Mouse (Mus musculus) right cerebral cortex, postnatal 36 days (tissue): ENCODE results near the gene Edil3.
A peak's percentile ranks its signal among the peaks of the same experiment; 100 is the strongest.
"Not testable (repeated sequence)": the region's sequence is repeated elsewhere in the genome, so short reads cannot be mapped to it uniquely, and the experiment has no call there.

Experiments used
- DNase-seq, 2 experiments: peaks; one replicate each; pipeline ENCODE4 v3.0.0; 2022; ENCODE audit warnings: low spot score in 2 of 2, mixed read lengths in 1 of 2

Gene Edil3

GRCm38 (mm10) chr13:88972355-88972754 lies 151.1 kb downstream of the Edil3 start:
- no peak for DNase-seq

- DNase-seq: no peak
Observed at GRCm38 (mm10) chr13:89007696-89008427, 186.6 kb downstream of the Edil3 start.

- DNase-seq: no peak
Observed at GRCm38 (mm10) chr13:89012500-89012899, 191.2 kb downstream of the Edil3 start.

- DNase-seq: no peak
Observed at GRCm38 (mm10) chr13:89029817-89030539, 208.7 kb downstream of the Edil3 start.

GRCm38 (mm10) chr13:89035711-89036110 lies 214.4 kb downstream of the Edil3 start:
- DNase-seq: no peak

GRCm38 (mm10) chr13:89041495-89041894 lies 220.2 kb downstream of the Edil3 start:
- DNase-seq: no peak

- not testable (repeated sequence) for DNase-seq
Observed at GRCm38 (mm10) chr13:89070132-89070531, 248.9 kb downstream of the Edil3 start.

- no peak for DNase-seq
Observed at GRCm38 (mm10) chr13:89076212-89076611, 254.9 kb downstream of the Edil3 start.

- DNase-seq: no peak
Observed at GRCm38 (mm10) chr13:89105889-89106288, 284.6 kb downstream of the Edil3 start.

- no peak for DNase-seq
Observed at GRCm38 (mm10) chr13:89117551-89117950, 296.3 kb downstream of the Edil3 start.

- no peak for DNase-seq
Observed at GRCm38 (mm10) chr13:89119809-89120208, 298.5 kb downstream of the Edil3 start.

- no peak for DNase-seq
Observed at GRCm38 (mm10) chr13:89122511-89123253, 301.4 kb downstream of the Edil3 start.

- DNase-seq: no peak
Observed at GRCm38 (mm10) chr13:89123396-89123795, 302.1 kb downstream of the Edil3 start.

- DNase-seq: peak; percentile 5 to 13
Observed at GRCm38 (mm10) chr13:89146056-89146547, 324.8 kb downstream of the Edil3 start.

GRCm38 (mm10) chr13:89151878-89152277 lies 330.6 kb downstream of the Edil3 start:
- DNase-seq: no peak

GRCm38 (mm10) chr13:89167960-89168359 lies 346.7 kb downstream of the Edil3 start:
- DNase-seq: no peak

GRCm38 (mm10) chr13:89170040-89170439 lies 348.8 kb downstream of the Edil3 start:
- no peak for DNase-seq

GRCm38 (mm10) chr13:89175154-89175553 lies 353.9 kb downstream of the Edil3 start:
- DNase-seq: no peak

GRCm38 (mm10) chr13:89189051-89189450 lies 367.8 kb downstream of the Edil3 start:
- DNase-seq: no peak

GRCm38 (mm10) chr13:89197019-89197418 lies 375.7 kb downstream of the Edil3 start:
- no peak for DNase-seq

GRCm38 (mm10) chr13:89199275-89199674 lies 378.0 kb downstream of the Edil3 start:
- DNase-seq: no peak

- DNase-seq: no peak
Observed at GRCm38 (mm10) chr13:89238104-89238503, 416.8 kb downstream of the Edil3 start.
